Mouse (Mus musculus): ENCODE data around the gene Hoxd12. TPM values are rescaled to one million over a fixed set of nuclear protein-coding genes. Genes with fewer than 3 reads are reported as not detected.
A peak's percentile ranks its signal among the peaks of the same experiment; 100 is the strongest.

The Hoxd12 gene
- polyA plus RNA-seq, 1 experiment from 2014 or later = not detected

DNA sequence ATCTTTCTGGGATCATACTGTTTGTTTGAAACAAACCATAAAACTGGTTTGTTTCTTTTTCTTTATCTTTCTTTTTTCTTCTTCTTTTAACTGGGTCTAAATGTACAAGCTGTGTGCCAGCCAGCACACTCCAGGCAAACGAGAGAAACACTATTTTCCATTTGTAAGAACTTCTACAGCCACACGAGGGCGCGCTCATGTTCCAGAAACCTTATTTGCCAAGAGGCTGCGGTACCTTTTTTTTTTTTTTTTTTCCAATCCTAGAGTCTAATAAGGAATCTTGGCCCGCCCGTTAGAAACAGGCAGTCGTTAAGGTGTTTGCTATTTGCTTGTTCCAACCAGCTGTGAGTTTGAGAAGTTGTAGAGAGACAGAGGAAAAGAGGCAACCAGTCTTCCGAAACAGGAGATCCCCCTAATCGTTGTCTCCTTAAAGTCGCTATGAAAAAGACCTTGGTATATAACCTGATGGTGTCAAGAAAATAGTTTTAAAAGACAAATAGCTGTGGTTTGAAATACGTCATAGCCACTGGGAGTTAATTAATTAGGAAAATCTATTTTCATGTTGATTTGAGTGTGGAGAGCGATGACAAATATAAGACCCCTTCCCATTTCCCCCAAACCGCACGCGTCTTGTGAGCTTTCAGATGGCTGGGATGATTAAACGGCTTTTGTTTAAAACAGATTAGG lies 11.6 kb downstream of the Hoxd12 start:
- no peak for ATAC-seq (ENCODE audit: low read depth)
- WGBS = 7% methylated on average over 17 of the region's 17 CpGs
- Histone ChIP-seq H3K9me3 (ENCODE audit: control insufficient read depth, low read length) (no peaks in the 10 kb centered on the region), H3K36me3 (ENCODE audit: control insufficient read depth, insufficient read depth, low read length) (no peaks in the 10 kb centered on the region), H3K4me1 (replicated peaks; ENCODE audit: control insufficient read depth, insufficient read depth, low read length) (peaks cover 10% of the 10 kb centered on the region; the same call in 1 of the 2 replicates), H3K4me2 (ENCODE audit: low read depth, low read length) (no peak overlapping the region), H3K4me3 (ENCODE audit: low read length) (no peak overlapping the region), H3K27ac (ENCODE audit: low read length) (no peak overlapping the region), H3K27me3 (ENCODE audit: control insufficient read depth, insufficient read depth, low read depth, low read length) (peaks cover 87% of the 10 kb centered on the region), H3K9ac (ENCODE audit: low read length) (no peak overlapping the region)

DNA sequence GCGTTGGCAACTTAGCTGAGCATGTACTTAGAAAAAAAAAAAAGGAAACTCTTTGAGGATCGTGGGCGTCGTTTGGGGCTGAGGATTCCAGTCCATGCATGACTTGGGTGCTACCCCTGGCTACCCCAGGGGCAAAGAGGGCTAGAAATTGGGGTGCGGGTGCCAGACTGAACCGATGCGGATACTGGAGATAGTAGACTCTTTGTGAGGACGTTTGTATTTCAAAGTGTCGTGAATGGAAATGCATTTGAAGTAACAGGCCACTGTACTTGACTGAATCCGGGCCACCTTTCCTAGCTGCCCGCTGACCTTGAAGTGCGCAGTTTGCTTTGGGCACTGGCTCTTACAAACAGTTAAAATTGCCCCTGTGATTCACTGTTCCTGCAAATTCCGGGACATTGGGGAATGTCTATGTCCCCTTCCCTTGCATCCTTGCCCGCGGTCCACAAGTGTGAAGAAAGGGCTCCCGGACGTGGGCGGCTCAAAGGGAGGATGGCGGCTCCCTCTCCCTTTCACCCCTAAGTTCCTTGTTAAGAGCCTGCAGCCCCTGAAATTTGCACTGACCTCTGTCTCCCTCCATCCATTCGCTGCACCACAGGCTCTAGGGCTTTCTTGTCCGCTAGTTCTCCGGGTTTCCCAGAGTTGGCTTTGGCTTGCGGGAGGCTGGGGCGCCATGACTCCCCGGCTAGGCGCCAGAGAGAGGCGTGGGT lies 12.3 kb downstream of the Hoxd12 start:
- Histone ChIP-seq H3K27me3 (ENCODE audit: control insufficient read depth, insufficient read depth, low read depth, low read length) (peaks cover 87% of the 10 kb centered on the region), H3K9me3 (ENCODE audit: control insufficient read depth, low read length) (no peaks in the 10 kb centered on the region), H3K4me2 (ENCODE audit: low read depth, low read length) (no peak overlapping the region), H3K9ac (ENCODE audit: low read length) (no peak overlapping the region), H3K36me3 (ENCODE audit: control insufficient read depth, insufficient read depth, low read length) (no peaks in the 10 kb centered on the region), H3K27ac (ENCODE audit: low read length) (no peak overlapping the region), H3K4me3 (ENCODE audit: low read length) (no peak overlapping the region), H3K4me1 (replicated peaks; ENCODE audit: control insufficient read depth, insufficient read depth, low read length) (peaks cover 6% of the 10 kb centered on the region; the same call in 1 of the 2 replicates)
- ATAC-seq (ENCODE audit: low read depth) = no peak
- 1% methylated on average over 27 of the region's 27 CpGs for WGBS

DNA sequence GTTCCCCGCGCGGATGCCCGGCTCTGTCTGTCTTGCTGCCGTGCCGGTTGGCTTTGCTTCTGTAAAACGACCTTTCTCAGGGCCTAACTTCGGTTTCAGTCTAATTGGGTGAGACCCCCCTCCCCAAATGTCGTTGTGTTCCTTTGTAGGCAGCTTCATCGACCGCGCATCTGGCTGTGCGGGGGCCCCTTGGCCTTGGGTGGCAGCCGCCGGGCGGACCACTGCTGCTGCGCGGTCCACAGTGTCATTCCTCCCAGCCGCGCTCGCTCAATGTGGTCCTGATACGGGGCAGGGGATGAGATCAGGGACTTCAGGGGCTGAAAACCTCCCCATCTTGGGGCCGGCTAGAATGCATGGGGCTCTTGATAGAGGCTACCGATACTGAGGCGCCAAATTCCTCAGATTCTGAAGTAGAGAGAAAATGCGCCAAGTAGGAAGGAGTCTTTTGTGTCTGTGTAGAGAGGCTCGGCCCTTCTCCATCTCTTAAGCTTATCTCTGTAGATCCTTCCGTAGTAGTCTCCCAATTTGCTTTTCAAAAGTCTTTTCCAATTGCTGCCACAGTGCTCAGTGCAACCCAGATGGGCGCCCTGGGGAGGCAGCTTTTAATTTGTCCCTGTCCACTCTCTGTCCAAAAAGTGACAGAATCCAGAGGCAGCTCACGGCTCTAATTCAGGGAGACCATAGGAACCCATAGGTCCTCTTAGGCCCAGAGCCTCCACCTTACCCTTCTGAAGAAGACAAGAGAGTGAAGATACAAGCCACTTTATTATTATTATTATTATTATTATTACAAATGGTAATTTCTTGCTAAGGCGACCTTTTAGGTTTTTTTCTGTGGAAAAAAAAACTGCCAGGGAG lies 13.1 kb downstream of the Hoxd12 start:
- no peak overlapping the region for H3K4me3 ChIP-seq (ENCODE audit: low read length)
- H3K27ac ChIP-seq (ENCODE audit: low read length) = no peak overlapping the region
- H3K4me2 ChIP-seq (ENCODE audit: low read depth, low read length) = no peak overlapping the region
- no peaks in the 10 kb centered on the region for H3K36me3 ChIP-seq (ENCODE audit: control insufficient read depth, insufficient read depth, low read length)
- ATAC-seq (ENCODE audit: low read depth) = no peak
- H3K9me3 ChIP-seq (ENCODE audit: control insufficient read depth, low read length) = no peaks in the 10 kb centered on the region
- H3K9ac ChIP-seq (ENCODE audit: low read length) = no peak overlapping the region
- H3K4me1 ChIP-seq (replicated peaks; ENCODE audit: control insufficient read depth, insufficient read depth, low read length) = no peaks in the 10 kb centered on the region
- WGBS = 1% methylated on average over 31 of the region's 31 CpGs
- H3K27me3 ChIP-seq (ENCODE audit: control insufficient read depth, insufficient read depth, low read depth, low read length) = peaks cover 87% of the 10 kb centered on the region

DNA sequence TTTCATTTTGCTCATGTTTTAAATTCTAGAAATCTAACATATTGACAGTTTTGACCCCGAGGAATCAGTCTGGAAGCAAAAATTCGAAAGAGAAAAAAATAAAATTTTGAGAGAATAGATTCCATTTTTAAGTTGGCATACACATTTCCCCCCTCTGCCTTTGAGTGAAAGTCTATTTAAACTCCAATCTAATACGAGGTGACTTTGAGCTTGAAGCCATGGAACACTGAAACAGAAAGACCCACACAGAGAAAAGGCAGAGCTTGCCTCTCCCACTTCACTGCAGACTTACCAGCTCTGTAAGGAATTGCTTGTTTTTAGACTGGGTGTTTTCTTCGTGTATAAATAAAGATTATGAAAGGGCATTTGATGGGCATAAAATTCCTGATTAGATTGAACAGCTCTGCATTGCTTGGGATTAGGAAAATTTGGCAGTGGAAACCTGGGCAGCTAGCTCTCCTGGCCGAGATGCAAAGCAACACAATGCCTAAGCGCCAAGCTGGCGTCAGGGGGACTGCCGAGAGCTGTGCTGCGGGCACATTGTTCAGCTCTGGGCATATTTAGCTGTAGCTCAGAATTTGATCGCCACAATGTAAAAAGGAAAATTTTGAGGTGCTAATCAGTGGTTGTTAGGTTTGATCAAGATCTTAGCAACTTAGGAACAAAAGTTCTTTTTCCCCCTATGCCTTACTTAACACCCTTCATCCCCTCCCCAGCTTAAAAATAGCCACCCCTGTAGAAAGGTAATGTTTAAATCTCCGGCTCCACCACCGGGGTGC lies 14.2 kb downstream of the Hoxd12 start:
- Histone ChIP-seq H3K27ac (ENCODE audit: low read length) (no peak overlapping the region), H3K4me3 (ENCODE audit: low read length) (no peak overlapping the region), H3K4me2 (ENCODE audit: low read depth, low read length) (no peak overlapping the region)

DNA sequence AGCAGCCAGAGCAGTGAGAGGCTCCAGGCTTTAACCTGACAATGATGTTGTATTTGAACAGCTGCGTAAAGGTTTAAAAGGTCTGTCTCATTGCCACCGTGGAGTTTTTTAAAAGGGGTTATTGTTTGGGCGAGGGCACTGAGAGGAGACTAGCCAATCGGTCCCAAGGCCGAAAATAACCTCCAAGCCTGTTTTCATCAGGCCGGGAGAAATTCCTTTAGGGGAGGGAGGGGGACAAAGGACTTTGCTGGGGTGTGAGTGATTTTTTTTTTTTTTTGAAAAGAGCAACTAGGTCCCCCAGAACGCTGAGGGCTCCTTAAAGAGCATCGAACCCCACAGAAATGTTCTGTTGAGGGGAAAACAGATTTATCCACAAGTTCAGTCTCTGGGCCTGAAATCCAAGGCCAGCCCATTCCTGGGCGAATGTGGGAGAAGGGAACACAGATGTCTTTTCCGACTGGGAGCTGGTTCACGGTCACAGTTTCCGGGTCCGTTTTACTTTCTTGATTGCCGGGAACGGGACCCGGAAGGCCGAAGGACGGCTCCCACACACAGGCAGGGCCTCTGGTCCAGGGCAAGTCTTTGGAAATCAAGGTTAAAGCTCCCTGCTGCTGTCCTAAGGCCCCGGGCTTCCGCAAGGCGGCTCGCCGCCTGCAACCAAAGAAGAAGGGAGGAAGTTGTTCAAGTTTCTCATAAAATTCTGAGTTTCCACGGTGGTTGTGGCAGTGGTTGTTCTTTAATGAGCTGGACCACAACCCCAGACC lies 14.9 kb downstream of the Hoxd12 start:
- H3K4me3 ChIP-seq (ENCODE audit: low read length) = no peak overlapping the region
- H3K4me2 ChIP-seq (ENCODE audit: low read depth, low read length) = no peak overlapping the region
- H3K27me3 ChIP-seq (ENCODE audit: control insufficient read depth, insufficient read depth, low read depth, low read length) = peaks cover 87% of the 10 kb centered on the region
- under 1% methylated on average over 24 of the region's 24 CpGs for WGBS
- H3K9me3 ChIP-seq (ENCODE audit: control insufficient read depth, low read length) = no peaks in the 10 kb centered on the region
- ATAC-seq (ENCODE audit: low read depth) = no peak
- no peak overlapping the region for H3K9ac ChIP-seq (ENCODE audit: low read length)
- H3K4me1 ChIP-seq (replicated peaks; ENCODE audit: control insufficient read depth, insufficient read depth, low read length) = no peaks in the 10 kb centered on the region
- no peaks in the 10 kb centered on the region for H3K36me3 ChIP-seq (ENCODE audit: control insufficient read depth, insufficient read depth, low read length)
- H3K27ac ChIP-seq (ENCODE audit: low read length) = no peak overlapping the region

More for the DNA sequence above, 14.2 kb downstream of the Hoxd12 start:
- 4% methylated on average over 12 of the region's 12 CpGs for WGBS
- Histone ChIP-seq H3K9me3 (ENCODE audit: control insufficient read depth, low read length) (no peaks in the 10 kb centered on the region), H3K9ac (ENCODE audit: low read length) (no peak overlapping the region), H3K27me3 (ENCODE audit: control insufficient read depth, insufficient read depth, low read depth, low read length) (peaks cover 87% of the 10 kb centered on the region), H3K36me3 (ENCODE audit: control insufficient read depth, insufficient read depth, low read length) (no peaks in the 10 kb centered on the region), H3K4me1 (replicated peaks; ENCODE audit: control insufficient read depth, insufficient read depth, low read length) (no peaks in the 10 kb centered on the region)
- ATAC-seq (ENCODE audit: low read depth) = no peak

DNA sequence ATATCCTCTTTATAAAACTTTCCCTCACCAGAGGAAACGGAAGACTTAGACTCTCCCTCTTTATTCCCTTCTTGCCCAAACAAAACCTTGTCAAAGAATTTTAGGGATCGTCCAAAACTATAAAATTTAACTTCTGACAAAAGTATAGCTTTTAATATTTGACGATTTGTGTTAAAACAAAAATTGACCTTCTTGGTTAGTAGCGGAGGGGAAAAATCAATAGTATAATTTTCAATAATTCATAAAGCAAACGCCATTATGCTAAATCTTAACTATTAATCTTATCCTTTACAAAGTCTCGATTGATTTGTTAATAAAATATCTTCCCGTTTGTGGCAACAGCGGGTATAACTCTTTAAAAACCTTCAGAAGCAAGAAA lies 15.5 kb downstream of the Hoxd12 start:
- peaks cover 87% of the 10 kb centered on the region for H3K27me3 ChIP-seq (ENCODE audit: control insufficient read depth, insufficient read depth, low read depth, low read length)
- no peaks in the 10 kb centered on the region for H3K36me3 ChIP-seq (ENCODE audit: control insufficient read depth, insufficient read depth, low read length)
- no peaks in the 10 kb centered on the region for H3K9me3 ChIP-seq (ENCODE audit: control insufficient read depth, low read length)
- no peak overlapping the region for H3K9ac ChIP-seq (ENCODE audit: low read length)
- H3K4me1 ChIP-seq (replicated peaks; ENCODE audit: control insufficient read depth, insufficient read depth, low read length) = no peaks in the 10 kb centered on the region
- H3K4me3 ChIP-seq (ENCODE audit: low read length) = no peak overlapping the region
- 8% methylated on average over 8 of the region's 8 CpGs for WGBS
- no peak for ATAC-seq (ENCODE audit: low read depth)
- no peak overlapping the region for H3K4me2 ChIP-seq (ENCODE audit: low read depth, low read length)
- H3K27ac ChIP-seq (ENCODE audit: low read length) = no peak overlapping the region

- Histone ChIP-seq H3K4me3 (ENCODE audit: low read length) (0 out of 2 replicates have a peak within 1 kb of the TSS, but pooled peaks have one; percentile 19), H3K4me1 (replicated peaks; ENCODE audit: control insufficient read depth, insufficient read depth, low read length) (no peaks in the 10 kb centered on the region), H3K27me3 (ENCODE audit: control insufficient read depth, insufficient read depth, low read depth, low read length) (peaks cover 93% of the 10 kb centered on the region), H3K4me2 (ENCODE audit: low read depth, low read length) (no peak within 1 kb of the TSS), H3K27ac (ENCODE audit: low read length) (no peak within 1 kb of the TSS), H3K36me3 (ENCODE audit: control insufficient read depth, insufficient read depth, low read length) (no peaks in the 10 kb centered on the region), H3K9ac (ENCODE audit: low read length) (no peak within 1 kb of the TSS), H3K9me3 (ENCODE audit: control insufficient read depth, low read length) (no peaks in the 10 kb centered on the region)
- peak; percentile 87 for ATAC-seq (ENCODE audit: low read depth)
- WGBS = 2% methylated on average over 56 of the region's 56 CpGs
Measured at GRCm38 (mm10) chr2:74691022-74691951, 16.5 kb downstream of the Hoxd12 start, which contains the start of gene Hoxd10. Hoxd10 (plus strand) TSS chr2:74691924.
